Mouse (Mus musculus): Measurements from ENCODE around the gene Taldo1. TPM values are rescaled to one million over a fixed set of nuclear protein-coding genes. Genes with fewer than 3 reads are reported as not detected.

Taldo1 gene
- polyA plus RNA-seq (2017; shearing (Covaris generic)), result 199 TPM

DNA sequence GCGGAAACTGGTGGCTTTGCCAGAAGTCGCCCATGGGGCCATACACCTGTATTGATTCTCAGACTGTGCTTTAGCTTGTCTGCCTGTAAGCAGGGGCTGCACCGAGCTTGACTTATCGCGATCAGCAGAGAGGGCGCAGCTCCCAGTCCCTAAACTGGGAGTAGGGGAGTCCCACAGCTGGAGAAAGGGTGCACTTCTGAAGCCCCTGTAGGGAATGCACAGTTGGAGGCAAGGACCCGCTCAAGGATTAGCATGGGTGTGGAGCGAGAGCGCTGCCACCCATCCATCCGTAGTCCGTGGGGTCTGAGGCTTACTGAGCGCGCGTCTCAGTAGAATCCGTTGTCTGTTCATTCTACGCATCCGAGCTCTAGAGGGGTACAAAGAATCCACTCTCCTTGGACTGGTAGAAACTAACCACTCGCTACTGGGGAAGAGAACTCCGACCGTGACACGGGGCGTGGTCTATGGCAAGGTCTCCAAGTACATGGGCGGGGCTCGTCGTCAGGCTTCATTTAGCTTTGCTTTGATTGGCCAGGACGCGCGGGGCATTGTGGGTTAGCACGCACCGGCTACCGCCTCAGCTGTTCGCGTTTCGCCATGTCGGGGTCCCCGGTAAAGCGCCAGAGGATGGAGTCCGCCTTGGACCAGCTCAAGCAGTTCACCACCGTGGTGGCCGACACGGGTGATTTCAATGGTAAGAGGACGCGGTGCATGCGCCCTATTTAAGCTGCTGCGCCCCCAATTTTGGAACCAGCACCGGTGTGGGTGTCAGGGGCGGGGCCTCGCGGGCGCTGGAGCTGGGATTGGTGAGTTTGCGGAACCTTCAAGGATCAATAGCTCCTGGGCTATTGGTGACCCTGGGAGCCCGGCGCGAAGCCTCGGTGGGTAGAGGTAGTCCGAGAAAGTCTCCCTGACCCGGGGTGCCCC lies at the start of gene Taldo1:
Gene Taldo1, plus strand, starts transcription at position 575 of the 927 bp plus-strand sequence.

DNA sequence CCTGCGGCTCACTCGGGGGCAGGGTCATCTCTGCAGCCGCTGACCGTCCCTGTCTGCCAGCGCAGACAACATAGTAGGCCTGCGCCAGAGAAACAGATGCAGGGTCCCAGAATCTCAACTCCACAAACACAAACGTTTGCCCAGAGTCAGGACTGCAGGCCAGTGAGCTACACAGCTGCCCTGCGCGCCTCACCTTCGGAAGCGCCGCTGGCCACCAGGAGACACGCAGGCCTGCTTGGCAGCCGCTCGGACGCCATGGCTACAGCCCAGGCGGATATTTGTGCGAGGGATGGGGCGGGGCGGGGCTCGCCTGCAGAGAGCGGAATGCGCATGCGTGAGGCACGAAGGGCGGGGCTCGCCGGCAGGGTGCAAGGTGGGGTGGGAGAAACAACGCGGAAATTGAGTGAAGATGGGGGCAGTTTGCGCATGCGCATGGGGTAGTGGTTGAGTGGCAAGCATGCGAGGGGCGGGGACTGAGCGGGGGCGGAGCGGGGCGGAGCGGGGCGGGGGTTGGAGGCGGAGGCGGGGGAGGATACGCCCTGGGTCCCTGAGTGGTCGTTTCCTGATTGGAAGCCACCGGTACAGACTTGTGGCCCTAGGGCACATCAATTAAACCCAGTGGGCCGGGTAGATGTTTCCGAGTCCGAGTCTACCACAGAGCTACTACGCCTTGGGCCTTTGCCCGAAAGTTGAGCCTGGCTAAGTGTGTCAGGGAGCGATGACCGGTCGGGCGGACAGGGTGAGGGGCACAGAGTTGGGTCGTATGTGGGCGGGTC lies 22.0 kb downstream of the Taldo1 start, which contains the start of gene Gatd1:
Gene Gatd1, minus strand, starts transcription at position 328 of the 776 bp plus-strand sequence.

DNA sequence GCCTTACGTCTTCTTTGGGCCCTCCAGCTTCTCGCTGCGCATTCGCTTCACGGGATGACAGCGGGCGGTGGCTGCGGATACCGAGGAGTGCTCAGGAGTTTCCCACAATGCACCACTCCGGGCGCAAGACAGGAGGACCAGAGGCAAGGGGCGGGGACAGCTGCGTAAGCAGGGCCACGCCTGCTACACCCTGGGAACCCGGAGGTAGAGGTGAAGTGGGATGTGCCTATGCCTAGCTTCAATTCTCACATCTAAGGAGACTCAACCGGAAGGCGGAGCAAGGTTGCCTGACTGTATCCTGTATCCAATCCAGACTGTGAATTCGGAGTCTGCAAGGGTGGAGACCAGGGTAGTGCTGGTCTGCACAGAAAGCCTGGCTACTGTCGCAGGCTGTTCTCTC lies 37.3 kb downstream of the Taldo1 start, which contains the start of gene Cend1:
Gene Cend1, minus strand, starts transcription at position 182 of the 400 bp plus-strand sequence.

DNA sequence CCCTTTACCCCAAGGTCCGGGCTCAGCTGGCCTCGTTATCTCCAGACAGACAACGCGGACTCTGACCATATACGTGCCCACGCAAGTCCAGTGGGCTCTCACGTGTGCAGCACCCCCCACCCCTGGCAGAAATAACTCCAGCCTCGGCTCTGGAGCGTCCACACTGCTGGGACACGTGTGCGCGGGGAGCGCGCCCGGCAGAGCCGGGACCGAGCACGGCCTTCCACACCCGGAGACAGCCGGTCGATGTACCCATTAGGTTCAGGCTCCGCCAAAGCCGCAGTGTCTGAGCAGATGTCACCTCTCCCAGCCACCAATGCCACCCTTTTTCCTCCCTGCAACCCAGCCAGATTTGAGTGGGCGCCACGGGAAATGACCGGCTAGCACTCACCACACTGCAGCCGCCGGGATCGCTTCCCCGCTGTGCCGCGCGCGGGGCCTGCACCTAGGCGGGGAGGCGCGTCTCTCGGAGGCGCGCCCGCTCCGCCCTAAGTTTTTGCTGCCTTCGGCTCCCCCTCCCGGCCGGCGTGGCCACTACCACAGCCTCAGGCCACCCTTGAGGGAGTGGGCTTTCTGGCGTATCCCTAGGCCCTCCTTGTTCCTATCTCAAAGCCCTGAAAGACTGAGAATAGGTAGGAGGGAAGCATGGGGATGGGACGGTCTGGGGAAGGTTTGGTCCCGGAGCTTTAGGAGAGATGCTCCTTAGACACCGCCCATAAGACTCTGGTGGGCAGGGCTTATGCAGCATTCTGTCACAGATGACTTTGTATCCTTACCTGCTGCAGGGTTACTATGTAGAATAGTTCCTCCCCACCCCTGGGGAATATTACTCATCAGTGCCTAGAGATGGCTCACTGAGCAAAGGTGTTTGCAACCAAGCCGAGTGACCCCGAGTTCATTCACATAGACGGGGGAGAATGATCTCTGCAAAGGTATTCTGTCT lies 45.5 kb downstream of the Taldo1 start, which contains the start of gene Slc25a22:
Gene Slc25a22, minus strand, starts transcription at position 715 of the 943 bp plus-strand sequence.

DNA sequence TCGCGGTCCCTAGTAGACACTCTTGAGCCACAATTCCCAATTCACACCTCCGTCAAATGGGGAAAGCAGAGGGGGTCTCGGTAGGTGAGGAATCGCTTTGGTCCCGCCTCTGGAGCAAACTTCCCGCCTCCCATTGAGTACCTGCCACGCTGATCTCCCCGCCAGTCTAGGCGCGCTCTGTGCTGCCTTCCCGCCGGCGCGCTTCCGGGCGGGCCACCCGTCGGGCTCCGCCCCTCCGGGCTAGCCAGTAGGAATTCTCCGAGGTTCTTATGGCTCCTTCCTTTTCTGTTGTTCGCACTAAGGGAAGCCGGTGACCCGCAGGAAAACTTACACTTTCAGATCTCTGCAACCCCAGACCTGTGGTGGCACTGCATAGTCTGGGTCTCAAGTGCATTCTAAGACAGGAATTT lies 51.8 kb downstream of the Taldo1 start, which contains the start of gene Pidd1:
Gene Pidd1, minus strand, starts transcription at position 198 of the 410 bp plus-strand sequence.

DNA sequence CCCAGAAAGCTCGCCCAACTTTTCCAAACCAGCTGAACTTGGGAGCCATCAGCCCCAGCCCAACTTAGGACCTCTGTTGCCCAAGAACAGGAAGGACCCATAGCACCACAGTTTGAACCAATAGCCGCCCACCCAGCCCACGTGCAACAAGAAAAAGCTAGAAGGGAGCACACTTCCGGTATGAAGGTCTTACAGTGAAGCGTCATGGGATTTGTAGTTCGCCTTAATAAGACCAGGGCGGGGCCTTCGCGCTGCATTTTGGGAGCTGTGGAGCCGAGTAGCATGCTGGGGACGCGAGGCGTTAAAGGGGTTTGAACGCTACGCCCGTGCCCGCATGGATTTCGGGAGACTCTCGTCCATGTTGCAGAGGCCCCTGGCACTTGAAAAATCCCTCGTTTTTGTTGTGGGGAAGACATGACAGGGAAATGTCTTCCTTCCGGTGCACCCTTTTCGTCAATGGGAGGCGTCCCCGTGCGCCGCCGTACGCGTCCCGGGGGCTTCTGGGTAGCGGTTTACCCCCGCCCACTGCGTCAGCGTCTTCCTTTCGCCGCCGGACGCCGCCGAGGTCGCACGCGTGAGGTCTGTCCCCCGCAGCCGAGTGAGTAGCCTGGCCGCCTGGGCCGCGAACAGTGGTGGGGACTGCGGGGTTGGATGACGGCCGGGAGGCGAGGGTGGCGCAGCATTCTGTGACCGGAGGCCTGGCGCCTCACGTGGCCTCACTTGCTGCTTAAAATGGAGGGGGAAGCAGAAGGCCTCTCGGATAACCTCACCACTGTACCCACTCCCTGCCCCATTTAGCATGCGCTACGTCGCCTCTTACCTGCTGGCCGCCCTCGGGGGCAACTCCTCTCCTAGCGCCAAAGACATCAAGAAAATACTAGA lies 55.4 kb downstream of the Taldo1 start, which contains the start of gene Rplp2:
Gene Rplp2, plus strand, starts transcription at position 261 of the 882 bp plus-strand sequence.

Other genes starting within 250 kb of the Taldo1 start
- 79.7 TPM for gene Rnh1, start 219.3 kb upstream of the Taldo1 start, polyA plus RNA-seq (2017; shearing (Covaris generic))
- 22.4 TPM for gene Hras, start 198.2 kb upstream of the Taldo1 start, polyA plus RNA-seq (2017; shearing (Covaris generic))
- gene Lrrc56, start 198.0 kb upstream of the Taldo1 start, polyA plus RNA-seq (2017; shearing (Covaris generic)), result 1.9 TPM
- 12.7 TPM for gene Lmntd2, start 178.1 kb upstream of the Taldo1 start, polyA plus RNA-seq (2017; shearing (Covaris generic))
- gene Rassf7, start 176.3 kb upstream of the Taldo1 start, polyA plus RNA-seq (2017; shearing (Covaris generic)), result 7.9 TPM
- gene Phrf1, start 163.4 kb upstream of the Taldo1 start, polyA plus RNA-seq (2017; shearing (Covaris generic)), result 81.8 TPM
- gene Irf7, start 125.7 kb upstream of the Taldo1 start, polyA plus RNA-seq (2017; shearing (Covaris generic)), result 210 TPM
- not detected for gene Cdhr5, start 115.4 kb upstream of the Taldo1 start, polyA plus RNA-seq (2017; shearing (Covaris generic))
- gene Sct, start 113.1 kb upstream of the Taldo1 start, polyA plus RNA-seq (2017; shearing (Covaris generic)), result not detected
- gene Drd4, start 100.2 kb upstream of the Taldo1 start, polyA plus RNA-seq (2017; shearing (Covaris generic)), result not detected
- gene Deaf1, start 64.5 kb upstream of the Taldo1 start, polyA plus RNA-seq (2017; shearing (Covaris generic)), result 52.5 TPM
- 21.2 TPM for gene Tmem80, start 64.5 kb upstream of the Taldo1 start, polyA plus RNA-seq (2017; shearing (Covaris generic))
- not detected for gene Eps8l2, start 53.3 kb upstream of the Taldo1 start, polyA plus RNA-seq (2017; shearing (Covaris generic))
- gene Gatd1, start 21.9 kb downstream of the Taldo1 start, polyA plus RNA-seq (2017; shearing (Covaris generic)), result 24.6 TPM
- gene Cend1, start 37.3 kb downstream of the Taldo1 start, polyA plus RNA-seq (2017; shearing (Covaris generic)), result not detected
- 50.9 TPM for gene Slc25a22, start 45.7 kb downstream of the Taldo1 start, polyA plus RNA-seq (2017; shearing (Covaris generic))
- 3.6 TPM for gene Pidd1, start 51.8 kb downstream of the Taldo1 start, polyA plus RNA-seq (2017; shearing (Covaris generic))
- 1,923 TPM for gene Rplp2, start 55.2 kb downstream of the Taldo1 start, polyA plus RNA-seq (2017; shearing (Covaris generic))
- 131 TPM for gene Pnpla2, start 63.0 kb downstream of the Taldo1 start, polyA plus RNA-seq (2017; shearing (Covaris generic))
- 0.66 TPM for gene Cracr2b, start 68.9 kb downstream of the Taldo1 start, polyA plus RNA-seq (2017; shearing (Covaris generic))
- gene Cd151, start 75.2 kb downstream of the Taldo1 start, polyA plus RNA-seq (2017; shearing (Covaris generic)), result 2.5 TPM
- 21.1 TPM for gene Polr2l, start 82.9 kb downstream of the Taldo1 start, polyA plus RNA-seq (2017; shearing (Covaris generic))
- gene Tspan4, start 83.0 kb downstream of the Taldo1 start, polyA plus RNA-seq (2017; shearing (Covaris generic)), result 0.44 TPM
- gene Chid1, start 147.7 kb downstream of the Taldo1 start, polyA plus RNA-seq (2017; shearing (Covaris generic)), result 11.3 TPM
- 47.9 TPM for gene Ap2a2, start 170.0 kb downstream of the Taldo1 start, polyA plus RNA-seq (2017; shearing (Covaris generic))